ENCODE assay signal across 7 mouse cellular contexts in genomic region chr2:32655826-32656225, GRCm38 (mm10). TPM values are rescaled to one million over a fixed set of nuclear protein-coding genes. Genes with fewer than 3 reads are reported as not detected.
DNase-seq lines count a peak whose midpoint lies in the region; ATAC-seq and TF ChIP-seq lines count a peak whose summit lies in the region.

No protein-coding gene starts in this region.

- ATAC-seq in liver, embryonic 11.5 days (replicated peaks; ENCODE audit: low FRiP score) = no peak

- 59% methylated on average over 12 of the region's 12 CpGs for WGBS in liver, embryonic 11.5 days
- WGBS in thymus, adult 2 months = 82% methylated on average over 12 of the region's 12 CpGs

- H3K4me1 ChIP-seq in liver, embryonic 11.5 days (replicated peaks; ENCODE audit: control insufficient read depth, insufficient read depth, low read length) = peaks cover 46% of the 10 kb centered on the region
- H3K4me1 ChIP-seq in thymus, adult 2 months (replicated peaks; ENCODE audit: control insufficient read depth, insufficient read depth, low read length) = 0 out of 2 replicates have a peak, but pooled peaks cover 9% of the 10 kb centered on the region

- H3K4me2 ChIP-seq in liver, embryonic 11.5 days = no peak overlapping the region

- H3K36me3 ChIP-seq in liver, embryonic 11.5 days (ENCODE audit: control insufficient read depth, insufficient read depth, low read length) = no peaks in the 10 kb centered on the region
- H3K36me3 ChIP-seq in thymus, adult 2 months (ENCODE audit: control insufficient read depth, insufficient read depth, low read length) = no peaks in the 10 kb centered on the region

- no peak for TF ChIP-seq CTCF in thymus, adult 2 months (IDR thresholded peaks at IDR 0.05; ENCODE audit: borderline replicate concordance, control insufficient read depth, extremely low read depth, insufficient read depth, low read length, poor library complexity)

- H3K9me3 ChIP-seq in liver, embryonic 11.5 days (ENCODE audit: control insufficient read depth, low read length) = no peaks in the 10 kb centered on the region

- no peak overlapping the region for H3K4me3 ChIP-seq in liver, embryonic 11.5 days (ENCODE audit: low read depth, low read length)
- H3K4me3 ChIP-seq in thymus, adult 2 months (ENCODE audit: control insufficient read depth, insufficient read depth, low read length) = no peak overlapping the region

- H3K9ac ChIP-seq in liver, embryonic 11.5 days (ENCODE audit: low read depth, low read length) = no peak overlapping the region

- no peak for TF ChIP-seq POLR2A in thymus, adult 2 months (IDR thresholded peaks at IDR 0.05; ENCODE audit: control insufficient read depth, extremely low read depth, insufficient read depth, low read length, poor library complexity)

- H3K27ac ChIP-seq in liver, embryonic 11.5 days (ENCODE audit: low read depth, low read length) = peak overlapping the region; percentile 54; the same call in 1 of the 2 replicates
- no peak overlapping the region for H3K27ac ChIP-seq in thymus, adult 2 months (ENCODE audit: control insufficient read depth, insufficient read depth, low read length)

- peak; percentile 83 for DNase-seq in adrenal gland, adult 2 months
- peak; percentile 71 for DNase-seq in embryo, embryonic 10 days (ENCODE audit: low spot score)
- DNase-seq in heart, postnatal 25 days (ENCODE audit: low spot score) = peak; percentile 81
- no peak for DNase-seq in liver, embryonic 11.5 days (ENCODE audit: low spot score)
- no peak for DNase-seq in thymus, adult 2 months
- DNase-seq in natural killer cell, adult 2 months (ENCODE audit: low spot score in 2 of 2) = no peak
- DNase-seq in left cerebral cortex, adult 18-20 months (ENCODE audit: low spot score in 2 of 2) = no peak

- H3K27me3 ChIP-seq in liver, embryonic 11.5 days (replicated peaks; ENCODE audit: control insufficient read depth, insufficient read depth, low read length) = no peaks in the 10 kb centered on the region
- H3K27me3 ChIP-seq in thymus, adult 2 months (ENCODE audit: control insufficient read depth, insufficient read depth, low read length) = no peaks in the 10 kb centered on the region

- intact Hi-C loops in heart, postnatal 25 days (cut with DNase I) = loop anchor here (2.0 kb wide), 1 partner anchor 15 kb away; no protein-coding TSS in a partner anchor

RNA-seq across cellular contexts. Expression of gene Eng, which starts 9.4 kb away (rescaled TPM):
- total RNA-seq in adrenal gland, adult 2 months (2021) = 100 to 1,000 TPM; 100 to 128 TPM
- 266 and 281 TPM in 2 replicates for polyA plus RNA-seq in adrenal gland, adult 2 months (2012; rRNA removed)
- 100 to 1,000 TPM; 126 to 140 TPM for total RNA-seq in heart, postnatal 25 days (2021)
- polyA plus RNA-seq in liver, embryonic 11.5 days (2014; fragmentation: Nextera tagmentation; extraction: Ambion mirVana) = 39.2 and 40.1 TPM in 2 replicates
- 62.1 and 66.1 TPM in 2 replicates for polyA plus RNA-seq in thymus, adult 2 months (2012; rRNA removed)
- 10 to 100 TPM; 18.4 to 19.9 TPM for total RNA-seq in left cerebral cortex, adult 18-20 months (2021)

RNA-seq across cellular contexts. Expression of gene Ak1, which starts 34.3 kb away (rescaled TPM):
- total RNA-seq in adrenal gland, adult 2 months (2021) = 10 to 100 TPM; 40.6 to 59.0 TPM
- 66.6 and 67.7 TPM in 2 replicates for polyA plus RNA-seq in adrenal gland, adult 2 months (2012; rRNA removed)
- total RNA-seq in heart, postnatal 25 days (2021) = 100 to 1,000 TPM; 733 to 743 TPM
- 6.7 and 8.3 TPM in 2 replicates for polyA plus RNA-seq in liver, embryonic 11.5 days (2014; fragmentation: Nextera tagmentation; extraction: Ambion mirVana)
- polyA plus RNA-seq in thymus, adult 2 months (2012; rRNA removed) = 3.6 and 23.5 TPM in 2 replicates
- 100 to 1,000 TPM; 151 to 160 TPM for total RNA-seq in left cerebral cortex, adult 18-20 months (2021)

RNA-seq across cellular contexts. Expression of gene Fpgs, which starts 48.1 kb away (rescaled TPM):
- 10 to 100 TPM in 1 of 2 experiments, 1 to 10 TPM in 1; 7.5 to 13.9 TPM for total RNA-seq in adrenal gland, adult 2 months (2021)
- polyA plus RNA-seq in adrenal gland, adult 2 months (2012; rRNA removed) = 45.7 and 48.2 TPM in 2 replicates
- total RNA-seq in heart, postnatal 25 days (2021) = 1 to 10 TPM; 4.2 to 6.0 TPM
- polyA plus RNA-seq in liver, embryonic 11.5 days (2014; fragmentation: Nextera tagmentation; extraction: Ambion mirVana) = 46.2 and 47.1 TPM in 2 replicates
- polyA plus RNA-seq in thymus, adult 2 months (2012; rRNA removed) = 61.8 and 65.7 TPM in 2 replicates
- total RNA-seq in left cerebral cortex, adult 18-20 months (2021) = 1 to 10 TPM; 7.6 to 9.0 TPM

RNA-seq across cellular contexts. Expression of gene St6galnac6, which starts 56.3 kb away (rescaled TPM):
- 10 to 100 TPM; 55.2 to 55.6 TPM for total RNA-seq in adrenal gland, adult 2 months (2021)
- 115 and 122 TPM in 2 replicates for polyA plus RNA-seq in adrenal gland, adult 2 months (2012; rRNA removed)
- 100 to 1,000 TPM; 104 to 110 TPM for total RNA-seq in heart, postnatal 25 days (2021)
- polyA plus RNA-seq in liver, embryonic 11.5 days (2014; fragmentation: Nextera tagmentation; extraction: Ambion mirVana) = 9.6 and 10.6 TPM in 2 replicates
- polyA plus RNA-seq in thymus, adult 2 months (2012; rRNA removed) = 18.1 and 25.9 TPM in 2 replicates
- total RNA-seq in left cerebral cortex, adult 18-20 months (2021) = 100 to 1,000 TPM; 113 to 130 TPM

RNA-seq across cellular contexts. Expression of gene Cdk9, which starts 57.0 kb away (rescaled TPM):
- 10 to 100 TPM; 69.7 to 74.7 TPM for total RNA-seq in adrenal gland, adult 2 months (2021)
- polyA plus RNA-seq in adrenal gland, adult 2 months (2012; rRNA removed) = 131 and 132 TPM in 2 replicates
- total RNA-seq in heart, postnatal 25 days (2021) = 10 to 100 TPM; 23.4 to 26.4 TPM
- 83.4 and 84.5 TPM in 2 replicates for polyA plus RNA-seq in liver, embryonic 11.5 days (2014; fragmentation: Nextera tagmentation; extraction: Ambion mirVana)
- polyA plus RNA-seq in thymus, adult 2 months (2012; rRNA removed) = 220 and 239 TPM in 2 replicates
- total RNA-seq in left cerebral cortex, adult 18-20 months (2021) = 100 to 1,000 TPM; 128 to 133 TPM

Comparison
In these comparisons a context has a peak if more than half of its experiments do, and no peak if none do; other contexts are left out.
1. DNase-seq: peak in adrenal gland, adult 2 months (single experiment), embryo, embryonic 10 days (single experiment) and heart, postnatal 25 days (single experiment); none in liver, embryonic 11.5 days (single experiment), thymus, adult 2 months (single experiment), natural killer cell, adult 2 months (0 of 2) and left cerebral cortex, adult 18-20 months (0 of 2).
2. RNA of gene Eng, which starts 9.4 kb away (total RNA-seq): 126 to 140 TPM in heart, postnatal 25 days and 100 to 128 TPM in adrenal gland, adult 2 months; 18.4 to 19.9 TPM in left cerebral cortex, adult 18-20 months; every median in the first group is over 4 times any median in the second.
3. RNA of gene Ak1, which starts 34.3 kb away (total RNA-seq): 733 to 743 TPM in heart, postnatal 25 days; 151 to 160 TPM in left cerebral cortex, adult 18-20 months and 40.6 to 59.0 TPM in adrenal gland, adult 2 months; every median in the first group is over 4 times any median in the second.